Mouse (Mus musculus): ENCODE measurements at regions not wholly inside any gene's neighbourhood (a gene's known extent, or its start where the extent isn't known, plus 50 kb on each side); places are given as distances from the start of the nearest gene placed in this dataset.

DNA sequence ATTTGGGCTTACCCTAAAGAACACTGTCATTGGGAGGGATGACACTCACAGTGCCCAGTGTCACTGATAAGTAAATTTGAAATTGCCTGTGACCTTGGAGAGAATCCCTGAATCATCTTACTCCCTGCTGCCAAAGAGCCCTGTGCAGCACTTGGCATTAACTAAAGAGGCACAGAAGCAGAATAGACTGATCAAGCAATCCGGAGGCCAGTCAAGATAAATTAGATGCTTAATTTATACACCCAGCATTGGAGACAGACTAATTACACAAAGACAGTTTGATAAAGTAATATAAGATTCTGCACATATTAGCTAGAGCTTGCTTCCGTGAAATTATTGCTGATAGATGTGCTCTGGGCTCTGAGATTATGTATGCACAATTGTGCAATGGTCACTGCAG, 847.6 kb downstream of the Cdh11 start:
- no peak; the same call in 1 of the 2 replicates for ATAC-seq (ENCODE audit: low read depth)
- WGBS = 61% methylated on average over 2 of the region's 2 CpGs
- Histone ChIP-seq H3K4me2 (ENCODE audit: low read depth, low read length) (no peak overlapping the region), H3K27me3 (ENCODE audit: control insufficient read depth, insufficient read depth, low read length) (no peaks in the 10 kb centered on the region), H3K27ac (ENCODE audit: low read depth, low read length) (no peak overlapping the region), H3K4me1 (ENCODE audit: control insufficient read depth, insufficient read depth, low read length) (no peaks in the 10 kb centered on the region), H3K9ac (replicated peaks; ENCODE audit: low read depth, low read length) (no peak overlapping the region), H3K4me3 (ENCODE audit: low read depth, low read length) (no peak overlapping the region), H3K9me3 (ENCODE audit: control insufficient read depth, low read length) (no peaks in the 10 kb centered on the region), H3K36me3 (ENCODE audit: control insufficient read depth, insufficient read depth, low read length) (no peaks in the 10 kb centered on the region)

DNA sequence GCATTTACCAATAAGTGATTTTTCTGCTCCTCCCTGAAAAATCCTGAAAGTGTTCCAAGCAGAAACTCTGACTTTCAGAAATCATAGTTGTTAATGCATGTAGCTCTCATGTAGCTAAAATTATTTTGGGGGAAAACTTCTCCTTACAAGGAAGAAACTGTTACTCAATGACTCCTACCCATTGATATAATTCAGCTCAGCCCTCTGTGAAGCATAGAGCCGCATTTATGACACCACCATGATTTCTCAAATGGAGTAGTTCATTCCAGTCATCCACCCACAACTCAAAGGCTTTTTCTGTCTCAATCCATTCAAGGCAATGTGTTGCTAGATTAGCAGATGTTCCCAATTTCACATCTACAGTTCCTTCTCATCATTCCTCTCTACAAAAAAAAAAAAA, 871.8 kb downstream of the Cdh11 start:
- H3K4me3 ChIP-seq (ENCODE audit: low read depth, low read length) = no peak overlapping the region
- H3K4me1 ChIP-seq (ENCODE audit: control insufficient read depth, insufficient read depth, low read length) = no peaks in the 10 kb centered on the region
- H3K36me3 ChIP-seq (ENCODE audit: control insufficient read depth, insufficient read depth, low read length) = no peaks in the 10 kb centered on the region
- ATAC-seq (ENCODE audit: low read depth) = no peak
- no peak overlapping the region for H3K27ac ChIP-seq (ENCODE audit: low read depth, low read length)
- no peak overlapping the region for H3K9ac ChIP-seq (replicated peaks; ENCODE audit: low read depth, low read length)
- H3K4me2 ChIP-seq (ENCODE audit: low read depth, low read length) = no peak overlapping the region
- no peaks in the 10 kb centered on the region for H3K9me3 ChIP-seq (ENCODE audit: control insufficient read depth, low read length)
- H3K27me3 ChIP-seq (ENCODE audit: control insufficient read depth, insufficient read depth, low read length) = no peaks in the 10 kb centered on the region
- 98% methylated on average over 1 of the region's 1 CpGs for whole genome bisulfite sequencing

All from neural tube, embryonic 14.5 days (tissue).